Mouse (Mus musculus): Measurements from ENCODE around the gene Gna14.

The Gna14 gene

GRCm38 (mm10) chr19:16450824-16451223, 15.3 kb downstream of the Gna14 start:
- no peak for DNase-seq (ENCODE audit: low spot score in 2 of 2)

GRCm38 (mm10) chr19:16456181-16456580, 20.6 kb downstream of the Gna14 start:
- DNase-seq (ENCODE audit: low spot score in 2 of 2): no peak

GRCm38 (mm10) chr19:16457127-16457526, 21.6 kb downstream of the Gna14 start:
- no peak for DNase-seq (ENCODE audit: low spot score in 2 of 2)

DNA sequence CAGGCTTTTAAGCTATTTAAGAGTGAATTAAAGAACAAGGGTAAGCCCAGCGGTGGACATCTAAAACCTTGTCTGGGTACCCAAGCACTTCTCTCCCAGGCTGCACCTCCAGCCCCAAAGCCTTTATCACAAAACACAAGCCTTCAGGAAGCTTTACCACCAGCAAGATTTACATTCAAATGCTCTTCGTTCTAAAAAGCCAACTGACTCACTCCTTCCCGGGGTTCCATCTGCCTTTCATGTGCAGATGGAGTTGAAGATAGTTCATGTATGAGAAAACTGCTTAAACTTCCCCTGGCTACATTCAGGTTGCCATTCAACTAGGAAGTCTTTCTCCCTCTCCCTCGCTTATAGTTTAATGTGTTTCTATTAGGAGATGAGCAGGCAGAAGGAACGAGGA, 23.8 kb downstream of the Gna14 start:
- no peak for DNase-seq (ENCODE audit: low spot score in 2 of 2)

GRCm38 (mm10) chr19:16460292-16460691, 24.7 kb downstream of the Gna14 start:
- no peak for DNase-seq (ENCODE audit: low spot score in 2 of 2)

DNA sequence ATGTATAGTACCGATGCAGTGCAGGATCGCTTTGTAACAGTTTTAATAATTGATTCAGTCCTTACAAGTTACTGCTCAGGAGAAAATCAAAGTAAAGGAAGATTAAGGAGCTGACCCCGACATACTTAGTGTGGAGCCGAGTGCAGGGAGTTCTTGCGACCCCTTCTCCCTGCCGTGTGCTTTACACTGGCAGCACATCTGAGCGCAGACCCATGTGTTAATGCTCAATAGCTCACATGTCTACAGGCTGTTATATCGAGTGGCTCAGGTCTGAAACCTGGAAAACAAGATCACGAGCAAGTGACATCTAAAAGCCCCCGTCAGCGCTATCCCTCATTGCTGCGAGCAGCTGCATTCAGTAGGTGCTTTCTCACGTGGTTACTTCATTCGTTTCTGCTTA, 25.3 kb downstream of the Gna14 start:
- no peak for DNase-seq (ENCODE audit: low spot score in 2 of 2)

DNA sequence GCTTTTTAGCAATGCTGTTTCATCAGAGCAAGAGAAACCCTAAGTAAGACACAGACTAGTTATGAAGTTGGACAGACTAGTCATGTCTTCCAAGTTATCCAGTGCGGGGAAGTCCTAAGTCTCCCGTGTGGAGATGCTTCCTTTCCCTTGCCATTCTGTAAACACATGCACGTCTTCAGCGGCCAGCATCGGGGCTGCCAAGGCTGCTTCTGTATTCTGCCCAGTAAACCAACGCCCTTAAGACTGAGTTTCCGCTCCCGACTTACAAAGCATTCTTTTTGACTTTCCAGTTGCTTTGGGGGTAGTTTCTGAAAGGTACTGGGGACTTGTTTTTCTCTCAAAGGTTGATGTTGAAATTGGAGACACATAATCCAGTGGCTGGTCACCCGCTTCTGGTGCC, 26.9 kb downstream of the Gna14 start:
- DNase-seq (ENCODE audit: low spot score in 2 of 2): no peak

DNA sequence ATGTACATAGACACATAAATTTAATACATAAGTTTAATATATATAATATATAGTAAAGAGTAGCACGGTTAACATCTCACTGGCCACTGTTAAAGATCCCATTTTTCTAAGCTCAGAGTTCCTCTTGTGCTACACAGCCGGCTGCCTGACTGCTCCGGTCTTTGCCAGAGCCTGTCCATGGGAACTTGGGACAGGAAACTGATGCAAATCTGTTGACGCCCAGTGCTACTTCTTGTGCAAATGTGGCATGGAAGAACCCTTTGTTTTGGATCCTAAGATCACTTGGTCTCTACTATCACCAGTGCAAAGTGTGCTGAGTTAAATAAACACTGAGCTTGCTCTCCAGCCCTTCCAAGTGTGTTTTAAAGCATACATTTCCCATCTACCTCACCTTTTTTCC, 29.2 kb downstream of the Gna14 start:
- no peak for DNase-seq (ENCODE audit: low spot score in 2 of 2)

- no peak for DNase-seq (ENCODE audit: low spot score in 2 of 2)
Observed at GRCm38 (mm10) chr19:16468756-16469374, 33.3 kb downstream of the Gna14 start.

GRCm38 (mm10) chr19:16472655-16473054, 37.1 kb downstream of the Gna14 start:
- DNase-seq (ENCODE audit: low spot score in 2 of 2): no peak

DNA sequence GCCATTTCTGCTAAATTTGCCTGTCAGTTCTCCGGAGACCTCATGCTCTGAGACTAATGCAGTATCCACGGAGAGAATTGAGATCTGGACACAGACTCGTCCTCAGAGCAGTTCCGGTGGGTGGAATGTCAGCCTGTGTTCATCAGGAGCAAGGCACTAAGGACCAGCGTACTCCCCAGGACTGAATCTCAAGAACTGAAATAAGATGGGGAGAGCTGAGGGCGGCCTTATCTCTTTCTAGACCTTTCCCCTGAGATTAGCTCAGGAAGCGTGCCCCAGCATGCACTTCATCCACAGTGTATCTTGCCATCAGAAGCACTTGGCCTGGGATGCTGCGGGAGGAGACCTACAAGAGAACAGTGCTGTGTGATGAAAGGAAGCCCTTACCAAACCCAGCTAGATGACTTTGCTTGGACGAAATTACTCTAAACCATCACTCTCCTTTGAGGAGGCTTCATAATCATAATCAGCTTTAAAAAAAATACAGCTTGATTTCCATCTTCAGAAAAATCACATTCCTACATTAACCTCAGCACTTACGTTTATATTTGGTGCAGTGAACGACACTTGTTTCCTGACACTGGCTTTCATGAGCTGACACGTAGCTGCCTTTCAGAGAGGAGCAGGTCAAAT, 41.9 kb downstream of the Gna14 start:
- no peak for DNase-seq (ENCODE audit: low spot score in 2 of 2)

GRCm38 (mm10) chr19:16478186-16478607, 42.6 kb downstream of the Gna14 start:
- DNase-seq (ENCODE audit: low spot score in 2 of 2): no peak

DNA sequence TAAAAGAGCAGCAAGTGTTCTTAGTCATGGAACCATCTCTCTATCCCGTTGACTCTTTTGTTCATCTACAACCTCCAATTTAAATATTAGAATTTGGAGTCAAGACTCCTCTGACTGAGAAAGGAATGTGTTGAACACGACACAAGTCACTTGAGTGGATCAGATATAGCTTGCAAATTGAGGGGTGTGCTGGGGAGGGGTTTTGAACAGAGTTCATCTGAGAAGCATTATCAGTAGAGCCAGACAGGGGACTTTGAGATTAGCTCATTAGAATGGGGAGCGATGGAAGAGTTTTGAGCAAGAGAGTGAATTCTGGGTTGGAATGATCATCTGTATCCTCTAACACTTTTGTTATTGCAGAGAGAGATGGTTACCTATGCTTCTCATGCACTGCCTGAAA, 46.5 kb downstream of the Gna14 start:
- DNase-seq (ENCODE audit: low spot score in 2 of 2): no peak

- DNase-seq (ENCODE audit: low spot score in 2 of 2): no peak
Observed at GRCm38 (mm10) chr19:16484237-16484636, 48.7 kb downstream of the Gna14 start.

GRCm38 (mm10) chr19:16484671-16485070, 49.1 kb downstream of the Gna14 start:
- no peak for DNase-seq (ENCODE audit: low spot score in 2 of 2)

- no peak for DNase-seq (ENCODE audit: low spot score in 2 of 2)
Observed at GRCm38 (mm10) chr19:16490756-16491155, 55.2 kb downstream of the Gna14 start.

- no peak for DNase-seq (ENCODE audit: low spot score in 2 of 2)
Observed at GRCm38 (mm10) chr19:16491497-16491896, 55.9 kb downstream of the Gna14 start.

GRCm38 (mm10) chr19:16492453-16492852, 56.9 kb downstream of the Gna14 start:
- no peak for DNase-seq (ENCODE audit: low spot score in 2 of 2)

DNA sequence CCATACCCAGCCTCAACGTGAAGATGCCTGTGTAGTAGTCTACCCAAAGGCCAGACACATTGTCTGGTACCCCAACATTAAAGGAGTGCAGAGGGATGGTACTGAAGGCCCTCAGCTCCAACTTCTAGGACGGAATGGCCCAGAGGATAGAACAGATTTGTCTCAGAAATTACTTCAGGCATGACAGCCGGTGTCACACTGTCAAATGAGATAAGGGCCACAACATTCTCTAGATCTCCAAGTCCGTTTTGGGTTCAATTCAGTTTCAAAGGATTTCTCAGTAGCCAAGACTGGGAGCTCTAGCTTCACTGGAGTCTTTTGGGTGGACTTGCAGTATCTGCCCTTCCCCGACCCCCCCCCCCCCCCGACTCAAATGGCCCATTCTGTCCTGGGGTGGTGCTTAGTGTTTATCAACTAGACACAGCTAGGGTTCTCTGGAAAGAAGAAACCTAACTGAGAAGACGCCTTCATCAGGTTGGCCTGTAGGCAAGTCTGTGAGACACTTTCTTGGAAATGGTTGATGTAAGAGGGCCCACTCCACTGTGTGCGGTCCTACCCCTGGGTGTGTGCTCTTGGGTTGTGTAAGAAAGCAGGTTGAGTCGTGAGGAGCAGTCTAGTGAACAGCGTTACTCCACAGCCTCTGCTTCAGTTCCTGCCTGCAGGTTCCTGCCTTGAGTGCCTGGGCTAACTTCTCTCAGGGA, 59.4 kb downstream of the Gna14 start:
- DNase-seq (ENCODE audit: low spot score in 2 of 2): no peak

GRCm38 (mm10) chr19:16496016-16496415, 60.5 kb downstream of the Gna14 start:
- DNase-seq (ENCODE audit: low spot score in 2 of 2): no peak

DNA sequence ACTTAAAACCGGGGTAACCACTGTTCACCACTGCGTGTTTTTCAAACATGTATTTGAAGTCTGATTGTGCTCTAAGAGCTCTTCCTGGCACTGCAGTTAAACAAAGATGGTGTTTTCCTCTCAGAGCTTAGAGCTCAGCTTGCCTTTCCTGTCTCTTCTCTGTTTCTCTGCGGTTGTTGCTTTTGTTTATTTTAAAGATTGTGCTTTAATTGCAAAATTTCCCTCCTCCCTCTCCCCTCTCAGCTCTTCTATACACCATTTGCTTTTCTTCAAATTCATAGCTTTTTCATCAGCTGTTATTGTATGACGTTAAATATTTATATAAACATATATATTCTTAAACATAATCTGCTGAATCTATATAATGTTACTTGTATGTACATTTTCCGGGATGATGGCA, 66.5 kb downstream of the Gna14 start:
- no peak for DNase-seq (ENCODE audit: low spot score in 2 of 2)

DNA sequence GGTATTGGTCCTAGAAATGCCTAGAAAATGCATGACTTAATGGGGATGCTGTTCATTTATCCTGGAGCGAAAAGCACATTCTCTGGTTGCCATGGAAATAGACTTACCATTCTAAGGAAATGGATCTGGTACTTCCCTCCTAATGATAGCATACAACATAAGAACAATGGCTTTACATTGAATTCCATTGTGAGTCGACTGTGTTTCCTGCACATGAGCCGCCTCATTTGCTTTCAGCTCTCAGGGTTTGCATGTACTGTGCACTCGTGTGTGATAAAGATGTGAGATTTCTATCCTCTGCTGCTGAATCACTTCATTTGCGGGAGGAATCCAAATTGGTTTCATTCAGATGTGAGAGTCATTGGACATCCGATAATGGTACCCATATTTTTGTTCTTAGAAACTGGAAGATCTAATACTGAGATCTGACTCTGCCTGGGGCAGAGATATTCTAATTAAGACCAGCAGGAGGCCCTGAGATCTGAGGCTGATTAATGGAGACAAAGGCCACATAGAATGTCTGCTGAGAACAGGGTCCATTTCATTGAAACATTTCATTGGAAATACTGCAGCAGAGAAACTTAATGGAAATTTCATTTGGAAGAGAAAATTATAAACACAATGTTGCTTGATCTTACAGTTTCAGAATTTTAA, 71.3 kb downstream of the Gna14 start:
- no peak for DNase-seq (ENCODE audit: low spot score in 2 of 2)

All from right cerebral cortex, adult 2 months (tissue).